Mouse (Mus musculus) lung, postnatal 0 days (tissue): Measurements from ENCODE around the gene Ptprn2.

Experiments used
- CTCF ChIP-seq: IDR thresholded peaks from 2 replicates; pipeline ENCODE4 v1.5.1; 2016; ENCODE audit warnings: antibody characterized with exemption, mild to moderate bottlenecking
- EP300 ChIP-seq: IDR thresholded peaks from 2 replicates; pipeline ENCODE4 v1.6.1; 2016; ENCODE audit warnings: antibody characterized with exemption, mild to moderate bottlenecking, control low read depth

DNA sequence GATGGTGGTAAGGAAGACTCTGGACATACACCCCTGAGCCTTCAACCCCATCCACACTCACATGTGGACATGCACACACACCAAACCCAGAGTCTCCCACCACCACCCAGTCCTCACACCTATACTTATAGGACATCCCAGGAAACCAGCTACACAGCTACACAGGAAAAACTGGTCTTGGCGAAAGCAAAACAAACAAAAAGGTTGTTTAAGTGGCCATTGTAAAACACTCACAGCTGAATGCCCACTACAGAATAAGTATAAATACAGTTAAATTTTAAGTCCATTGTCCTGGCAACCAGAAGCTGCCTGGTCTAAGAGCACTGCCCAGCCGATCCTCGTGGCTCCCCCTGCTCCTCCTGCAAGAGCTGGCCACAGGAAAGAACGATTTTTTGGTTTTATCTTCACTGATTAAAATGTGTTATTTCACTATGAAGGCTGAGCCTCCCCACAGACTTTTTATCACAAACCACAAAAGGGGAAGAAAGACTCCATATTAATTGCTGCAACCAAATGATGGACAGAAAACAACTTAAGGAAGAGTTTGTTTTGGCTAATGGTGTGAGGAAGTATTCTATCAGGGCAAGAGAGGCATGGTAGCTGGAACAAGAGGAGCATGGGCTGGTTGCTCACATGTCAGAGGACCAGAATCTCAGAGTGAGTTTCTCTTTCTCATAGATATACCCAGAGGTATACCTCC, 722.1 kb downstream of the Ptprn2 start:
- no peak; the same call in 1 of the 2 replicates for TF ChIP-seq EP300
- TF ChIP-seq CTCF = no peak
